Mouse (Mus musculus): ENCODE measurements at regions not wholly inside any gene's neighbourhood (a gene's known extent, or its start where the extent isn't known, plus 50 kb on each side); places are given as distances from the start of the nearest gene placed in this dataset.

DNA sequence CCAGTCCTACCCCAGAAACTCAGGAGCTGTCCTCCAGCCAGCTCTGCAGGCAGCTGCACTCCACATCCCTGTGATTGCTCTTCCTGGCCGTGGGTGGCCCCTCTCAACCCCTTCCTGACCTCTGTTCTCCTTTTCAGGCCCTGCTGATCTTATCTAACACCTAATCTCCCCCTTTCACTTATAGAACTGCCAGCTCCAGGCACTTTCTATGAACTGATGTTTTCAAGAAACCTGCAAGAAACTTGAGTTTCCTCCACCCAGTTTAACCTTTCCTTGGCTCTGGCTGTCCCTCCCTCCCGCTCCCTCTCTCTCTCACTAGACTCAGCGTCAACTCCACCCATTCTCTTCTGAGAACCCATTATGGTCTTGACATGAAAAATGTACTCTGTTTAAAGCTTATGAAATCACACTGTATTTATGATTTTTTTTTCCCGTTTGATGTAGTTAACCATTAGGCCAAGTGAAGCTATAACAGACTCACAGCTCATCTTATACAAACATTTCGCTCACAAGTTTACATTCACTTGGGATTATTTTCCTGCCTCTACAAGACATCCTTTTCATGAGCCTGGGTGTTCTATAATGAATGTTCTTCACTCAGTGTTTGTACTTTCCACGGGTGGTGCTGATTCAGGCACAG lies 279.8 kb upstream of the Foxq1 start:
- no peak for DNase-seq (ENCODE audit: extremely low spot score in 1 of 2, low spot score in 2 of 2)
- intact Hi-C loops (cut with DNase I), result no loop called here
- TF ChIP-seq CTCF (IDR thresholded peaks at IDR 0.05), result no peak
- H3K4me3 ChIP-seq, result no peak overlapping the region
- no peak overlapping the region for H3K27ac ChIP-seq

DNA sequence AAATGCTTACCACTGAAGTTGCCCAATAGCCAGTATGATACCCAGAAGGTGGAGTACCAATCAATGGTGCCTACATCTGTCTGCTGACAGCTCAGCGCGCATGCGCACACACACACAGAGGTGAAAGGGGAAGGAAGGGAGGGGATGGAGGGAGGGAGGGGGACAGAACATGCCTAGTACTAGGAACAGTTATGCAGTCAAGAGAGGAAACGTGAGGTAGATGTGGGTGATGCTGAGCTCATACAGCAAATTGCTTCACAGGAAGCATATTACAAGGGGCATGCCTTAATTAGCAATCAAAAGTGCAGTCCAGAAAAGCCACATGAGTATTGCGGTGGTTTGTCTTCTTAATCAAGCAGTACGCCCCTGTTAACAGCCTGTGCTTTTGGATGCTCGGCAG lies 265.3 kb upstream of the Foxq1 start:
- Histone ChIP-seq H3K27ac (no peak overlapping the region), H3K4me3 (no peak overlapping the region)
- intact Hi-C loops (cut with DNase I), result no loop called here
- TF ChIP-seq CTCF (IDR thresholded peaks at IDR 0.05), result no peak
- DNase-seq (ENCODE audit: extremely low spot score in 1 of 2, low spot score in 2 of 2), result no peak

DNA sequence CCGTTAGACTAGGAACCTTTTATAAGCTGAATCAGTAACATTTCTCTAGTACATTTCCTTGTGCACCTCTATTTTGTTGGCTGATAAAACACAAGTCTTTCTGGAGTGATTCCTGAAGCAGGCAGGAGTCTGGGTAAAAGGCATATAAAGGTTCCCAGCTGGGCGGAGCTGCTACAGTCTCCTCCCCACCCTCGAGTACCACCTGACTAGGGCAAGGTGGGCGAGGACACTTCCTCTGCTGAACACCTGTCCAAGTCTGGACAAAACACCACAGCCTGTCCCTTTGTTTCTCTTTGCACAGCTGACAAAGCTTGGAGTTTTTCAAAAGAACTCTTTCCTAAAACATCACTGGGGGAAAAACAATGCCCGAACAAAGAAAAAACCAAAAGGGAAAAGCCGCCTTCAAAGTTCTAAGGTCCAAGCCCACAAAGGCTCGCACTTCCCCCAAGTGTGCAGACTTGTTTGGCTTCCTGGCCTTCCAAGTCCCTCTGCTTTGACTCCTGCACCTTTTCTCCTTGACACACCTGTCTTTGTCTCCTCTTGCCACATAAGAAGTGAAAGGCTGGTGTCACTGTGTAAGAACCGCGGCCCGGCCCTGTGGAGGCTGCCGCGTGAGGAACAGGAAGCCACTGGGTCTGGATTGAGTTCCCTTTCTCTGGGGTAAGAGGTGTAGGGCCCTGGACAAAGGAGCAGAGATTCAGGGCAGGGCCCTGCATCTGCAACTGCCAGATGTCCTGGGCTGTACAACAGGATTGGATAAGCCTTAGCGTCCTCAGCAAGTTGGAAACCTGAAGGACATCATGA lies 263.1 kb upstream of the Foxq1 start:
- intact Hi-C loops (cut with DNase I), result no loop called here
- Histone ChIP-seq H3K27ac (no peak overlapping the region), H3K4me3 (no peak overlapping the region)
- TF ChIP-seq CTCF (IDR thresholded peaks at IDR 0.05), result no peak
- no peak for DNase-seq (ENCODE audit: extremely low spot score in 1 of 2, low spot score in 2 of 2)

DNA sequence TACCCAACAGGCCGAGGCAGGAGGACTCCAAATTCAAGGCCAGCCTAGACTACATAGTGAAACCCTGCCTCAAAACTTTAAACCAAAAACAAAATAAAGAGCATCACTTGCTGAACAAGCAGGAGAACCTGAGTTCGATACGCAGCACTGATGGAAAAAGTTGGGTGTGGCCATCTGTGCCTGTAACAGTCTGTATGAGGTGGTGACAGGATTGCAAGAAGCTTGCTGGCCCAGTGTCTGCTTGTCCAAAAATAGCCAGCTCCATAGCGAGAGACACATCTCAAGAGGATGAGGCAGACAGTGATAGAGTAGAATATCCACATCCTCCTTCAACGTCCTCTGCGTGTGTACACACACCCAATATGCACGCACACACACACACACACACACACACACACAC lies 261.9 kb upstream of the Foxq1 start:
- no peak for DNase-seq (ENCODE audit: extremely low spot score in 1 of 2, low spot score in 2 of 2)
- intact Hi-C loops (cut with DNase I), result no loop called here
- H3K4me3 ChIP-seq, result no peak overlapping the region
- no peak for TF ChIP-seq CTCF (IDR thresholded peaks at IDR 0.05)
- no peak overlapping the region for H3K27ac ChIP-seq

DNA sequence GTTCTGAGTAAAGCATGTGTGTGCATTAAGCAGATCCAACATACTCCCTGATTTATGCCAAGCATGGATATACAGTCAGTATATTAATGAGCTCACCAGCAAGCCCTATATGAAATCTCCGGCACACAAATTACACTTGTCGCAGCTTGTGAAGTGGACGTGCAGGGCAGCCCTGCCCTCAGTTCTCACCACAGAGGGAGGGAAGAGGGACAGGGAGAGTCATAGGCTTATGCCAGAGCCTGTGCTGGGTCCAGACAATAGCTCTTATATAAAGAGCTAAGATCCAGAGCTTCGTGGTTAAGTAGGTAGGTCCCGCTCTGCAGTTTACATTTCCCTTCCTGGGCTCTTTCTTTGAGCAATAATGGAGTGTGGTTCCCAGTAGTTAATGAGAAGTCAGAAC lies 252.7 kb upstream of the Foxq1 start:
- no peak for DNase-seq (ENCODE audit: extremely low spot score in 1 of 2, low spot score in 2 of 2)
- Histone ChIP-seq H3K4me3 (no peak overlapping the region), H3K27ac (no peak overlapping the region)
- no peak for TF ChIP-seq CTCF (IDR thresholded peaks at IDR 0.05)
- intact Hi-C loops (cut with DNase I), result no loop called here

DNA sequence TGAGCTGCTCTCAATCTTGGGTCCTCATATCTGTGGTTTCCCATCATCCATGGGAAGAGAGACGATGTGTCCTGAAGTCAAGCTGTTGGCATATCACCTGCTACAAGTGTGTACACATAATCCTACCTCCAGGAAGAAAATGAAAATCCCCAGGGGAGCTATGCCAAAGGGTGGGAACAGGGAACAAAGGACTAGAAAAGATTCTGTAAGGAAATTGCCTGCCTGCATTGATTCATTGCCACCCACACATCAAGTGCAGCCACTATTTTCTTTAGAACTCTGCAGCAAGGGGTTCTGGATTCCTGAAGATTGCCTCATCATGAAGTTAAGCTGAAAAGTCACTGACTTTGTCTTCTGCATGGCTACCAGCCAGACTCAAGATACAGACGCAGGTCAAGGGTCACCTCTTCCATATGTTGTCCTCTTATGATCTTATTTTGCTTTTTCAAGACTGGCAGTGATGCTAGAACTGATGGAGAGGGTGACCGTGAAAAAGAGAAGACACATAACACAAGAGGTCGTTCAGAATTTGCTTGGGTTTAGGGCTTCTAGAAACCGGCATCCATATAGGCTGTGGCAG lies 251.6 kb upstream of the Foxq1 start:
- H3K4me3 ChIP-seq, result no peak overlapping the region
- intact Hi-C loops (cut with DNase I), result no loop called here
- TF ChIP-seq CTCF (IDR thresholded peaks at IDR 0.05), result no peak
- H3K27ac ChIP-seq, result no peak overlapping the region
- no peak for DNase-seq (ENCODE audit: extremely low spot score in 1 of 2, low spot score in 2 of 2)

DNA sequence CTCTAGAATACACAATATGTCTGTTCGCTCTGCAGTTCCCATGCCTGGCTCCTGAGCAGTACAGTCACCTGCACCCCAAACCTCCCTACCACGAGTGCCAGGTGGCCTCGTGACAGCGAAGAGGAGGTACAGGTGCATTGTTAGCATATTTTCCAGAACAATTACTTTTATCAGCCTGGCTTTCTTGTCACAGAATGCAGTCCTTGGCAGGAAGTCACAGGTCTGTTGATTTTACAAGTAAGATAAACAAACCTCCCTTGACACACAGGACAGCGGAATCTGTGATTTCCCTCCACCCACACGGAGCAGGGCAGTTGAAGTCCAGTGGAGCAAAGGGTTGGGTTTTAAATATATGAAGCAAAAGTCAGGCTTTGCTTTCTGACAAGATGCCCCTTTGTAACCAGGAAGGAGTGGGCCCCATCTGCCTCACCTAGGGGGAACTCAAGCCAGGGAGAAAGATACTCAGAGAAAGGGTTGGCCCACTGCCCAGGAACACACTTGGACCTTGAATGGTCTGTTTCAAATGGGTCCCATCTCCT lies 246.8 kb upstream of the Foxq1 start:
- no peak for TF ChIP-seq CTCF (IDR thresholded peaks at IDR 0.05)
- no peak overlapping the region for H3K27ac ChIP-seq
- H3K4me3 ChIP-seq, result no peak overlapping the region

DNA sequence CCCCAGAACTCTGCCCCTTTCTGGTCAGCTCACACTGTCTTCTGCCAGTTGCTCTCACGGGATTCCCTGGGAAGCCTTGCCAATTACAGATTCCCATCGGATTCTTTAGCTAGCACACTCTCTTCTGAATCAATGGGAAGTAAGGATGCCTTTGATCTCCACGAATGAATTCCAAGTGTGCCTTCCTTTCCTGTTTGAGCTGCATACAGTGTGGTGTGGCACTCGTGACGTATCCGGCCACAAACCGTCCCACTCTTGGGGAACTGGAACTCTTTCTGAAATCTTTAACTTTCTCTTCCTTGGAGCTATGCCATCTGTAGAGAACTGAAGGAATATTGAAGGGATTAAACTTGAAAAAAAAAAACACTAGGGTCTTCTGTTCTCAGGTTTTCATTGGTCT lies 243.2 kb upstream of the Foxq1 start:
- no peak for DNase-seq (ENCODE audit: extremely low spot score in 1 of 2, low spot score in 2 of 2)
- H3K27ac ChIP-seq, result no peak overlapping the region
- intact Hi-C loops (cut with DNase I), result no loop called here
- no peak for TF ChIP-seq CTCF (IDR thresholded peaks at IDR 0.05)
- H3K4me3 ChIP-seq, result no peak overlapping the region

More for the DNA sequence above, 246.8 kb upstream of the Foxq1 start:
- no peak for DNase-seq (ENCODE audit: extremely low spot score in 1 of 2, low spot score in 2 of 2)
- intact Hi-C loops (cut with DNase I), result no loop called here

DNA sequence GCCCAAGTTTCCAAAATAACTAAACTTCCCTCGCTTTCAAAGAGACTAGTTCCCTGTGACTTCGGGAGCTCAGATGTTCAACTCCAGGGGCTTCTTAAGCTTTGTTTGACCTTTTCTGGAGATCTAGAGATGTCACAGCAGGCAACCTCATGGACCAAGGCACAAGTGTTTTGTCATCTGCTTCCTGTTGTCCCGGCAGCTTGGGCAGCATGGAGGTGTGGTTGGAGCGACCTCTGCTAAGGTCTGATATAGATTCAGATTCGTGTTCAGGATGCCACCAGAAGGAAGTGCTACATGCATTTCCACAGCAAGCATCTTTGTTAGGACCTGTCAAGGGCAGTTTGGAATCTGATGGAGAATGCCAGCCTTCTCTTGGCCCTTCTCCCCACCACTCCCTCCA lies 242.1 kb upstream of the Foxq1 start:
- DNase-seq (ENCODE audit: extremely low spot score in 1 of 2, low spot score in 2 of 2), result no peak
- Histone ChIP-seq H3K27ac (no peak overlapping the region), H3K4me3 (no peak overlapping the region)
- no peak for TF ChIP-seq CTCF (IDR thresholded peaks at IDR 0.05)
- intact Hi-C loops (cut with DNase I), result no loop called here

DNA sequence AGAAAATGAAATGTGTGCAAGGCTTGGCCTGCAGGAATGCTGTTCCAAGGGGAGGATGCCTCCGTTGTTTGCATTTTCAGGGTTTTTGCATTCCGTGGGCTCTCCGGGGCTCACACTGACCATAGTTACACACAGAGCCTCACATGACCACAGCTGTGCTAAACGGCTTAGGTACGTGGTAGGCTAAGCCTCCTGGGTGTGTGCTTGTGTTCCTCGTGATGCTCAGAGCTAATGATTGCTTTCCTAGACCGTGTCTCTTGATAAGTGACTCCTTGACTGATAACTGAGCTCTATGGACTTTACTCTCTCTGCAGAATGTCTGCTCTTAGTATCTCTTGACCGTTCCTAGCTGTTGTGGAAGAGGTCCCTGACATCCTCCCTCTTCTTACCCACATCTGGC lies 238.9 kb upstream of the Foxq1 start:
- intact Hi-C loops (cut with DNase I), result no loop called here
- no peak for TF ChIP-seq CTCF (IDR thresholded peaks at IDR 0.05)
- no peak for DNase-seq (ENCODE audit: extremely low spot score in 1 of 2, low spot score in 2 of 2)
- H3K27ac ChIP-seq, result no peak overlapping the region
- H3K4me3 ChIP-seq, result no peak overlapping the region

DNA sequence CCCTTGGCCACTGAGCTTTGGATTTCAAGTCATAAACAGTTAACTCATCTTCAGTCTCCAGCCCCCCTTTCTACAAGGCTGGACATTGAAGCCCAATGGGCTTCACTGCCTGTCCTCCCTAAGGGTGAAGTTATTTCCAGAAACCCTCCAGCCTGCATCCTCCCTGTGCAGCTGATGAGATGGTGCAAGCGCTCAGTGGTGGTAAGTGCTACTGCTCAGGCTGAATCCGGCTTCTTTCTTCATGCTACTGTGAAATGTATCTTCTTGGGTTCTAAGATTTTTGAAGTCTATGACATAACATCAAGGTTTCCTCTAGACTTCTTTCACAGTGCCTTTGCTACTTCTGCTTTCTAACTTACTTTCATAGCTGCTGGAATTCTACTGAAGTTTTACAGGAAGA lies 237.9 kb upstream of the Foxq1 start:
- DNase-seq (ENCODE audit: extremely low spot score in 1 of 2, low spot score in 2 of 2), result no peak
- Histone ChIP-seq H3K27ac (no peak overlapping the region), H3K4me3 (no peak overlapping the region)
- intact Hi-C loops (cut with DNase I), result no loop called here
- no peak for TF ChIP-seq CTCF (IDR thresholded peaks at IDR 0.05)

DNA sequence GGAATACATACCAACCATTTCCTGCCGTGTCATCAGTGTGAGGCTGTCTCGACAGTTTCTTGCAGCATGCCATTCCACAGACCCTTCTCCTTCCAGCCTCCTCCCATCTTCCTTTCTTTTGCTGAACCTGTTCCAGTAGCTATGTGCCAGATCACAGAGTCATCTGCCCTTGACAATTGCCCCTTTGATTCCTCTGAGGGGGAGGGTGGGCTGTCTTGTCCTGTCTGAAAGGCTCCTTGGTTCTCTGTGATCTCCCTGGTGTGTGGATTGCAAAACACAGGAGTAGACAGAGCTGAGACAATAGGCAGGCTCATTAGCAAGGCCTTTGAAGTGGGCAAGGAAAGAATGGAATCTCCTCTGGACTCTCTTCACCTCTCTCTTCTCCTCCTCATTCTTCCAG lies 234.5 kb upstream of the Foxq1 start:
- no peak for DNase-seq (ENCODE audit: extremely low spot score in 1 of 2, low spot score in 2 of 2)
- no peak for TF ChIP-seq CTCF (IDR thresholded peaks at IDR 0.05)
- no peak overlapping the region for H3K27ac ChIP-seq
- H3K4me3 ChIP-seq, result no peak overlapping the region
- intact Hi-C loops (cut with DNase I), result no loop called here

Data from left cerebral cortex, adult 2 months (tissue).